Mouse (Mus musculus): ENCODE results near the gene Leng8.

- no peak for TF ChIP-seq POLR2A (IDR thresholded peaks at IDR 0.05; ENCODE audit: low read depth, low read length)
- TF ChIP-seq CTCF (IDR thresholded peaks at IDR 0.05; ENCODE audit: borderline replicate concordance, insufficient read depth, low read length), result no peak
Observed at GRCm38 (mm10) chr7:4147371-4147770, 10.5 kb downstream of the Leng8 start.
